Comparison of ENCODE assay signal across 8 mouse cellular contexts in genomic region chr17:5849421-5849910, GRCm38 (mm10). TPM values are rescaled to one million over a fixed set of nuclear protein-coding genes. Genes with fewer than 3 reads are reported as not detected.
DNase-seq lines count a peak whose midpoint lies in the region; ATAC-seq and TF ChIP-seq lines count a peak whose summit lies in the region.

No protein-coding gene starts in this region.

- H3K9ac ChIP-seq in embryonic facial prominence, embryonic 12.5 days = peak overlapping the region; percentile 44
- H3K9ac ChIP-seq in limb, embryonic 12.5 days (replicated peaks) = peak overlapping the region; percentile 60
- H3K9ac ChIP-seq in midbrain, embryonic 14.5 days (replicated peaks; ENCODE audit: low read length) = no peak overlapping the region; the same call in 1 of the 2 replicates

- H3K4me3 ChIP-seq in embryonic facial prominence, embryonic 12.5 days = peak overlapping the region; percentile 23
- peak overlapping the region; percentile 34 for H3K4me3 ChIP-seq in limb, embryonic 12.5 days (replicated peaks)
- 0 out of 2 replicates have a peak overlapping the region, but pooled peaks have one; percentile 1 for H3K4me3 ChIP-seq in midbrain, embryonic 14.5 days (replicated peaks; ENCODE audit: low read depth, low read length)
- H3K4me3 ChIP-seq in testis, adult 2 months (ENCODE audit: control insufficient read depth, low read depth, low read length) = peak overlapping the region; percentile 32

- no peaks in the 10 kb centered on the region for H3K27me3 ChIP-seq in embryonic facial prominence, embryonic 12.5 days
- no peaks in the 10 kb centered on the region for H3K27me3 ChIP-seq in limb, embryonic 12.5 days
- H3K27me3 ChIP-seq in midbrain, embryonic 14.5 days (ENCODE audit: control insufficient read depth, insufficient read depth, low read length) = no peaks in the 10 kb centered on the region
- no peaks in the 10 kb centered on the region for H3K27me3 ChIP-seq in testis, adult 2 months (ENCODE audit: control insufficient read depth, insufficient read depth, low read length)

- H3K27ac ChIP-seq in embryonic facial prominence, embryonic 12.5 days = peak overlapping the region; percentile 83
- H3K27ac ChIP-seq in limb, embryonic 12.5 days = peak overlapping the region; percentile 91
- H3K27ac ChIP-seq in midbrain, embryonic 14.5 days (replicated peaks; ENCODE audit: low read depth, low read length) = no peak overlapping the region
- H3K27ac ChIP-seq in testis, adult 2 months (ENCODE audit: control insufficient read depth, insufficient read depth, low read depth, low read length) = peak overlapping the region; percentile 71; the same call in 1 of the 2 replicates

- TF ChIP-seq POLR2A in testis, adult 2 months (IDR thresholded peaks at IDR 0.05; ENCODE audit: control insufficient read depth, low read depth, low read length) = no peak

- peaks cover 2% of the 10 kb centered on the region; the same call in 1 of the 2 replicates for H3K36me3 ChIP-seq in embryonic facial prominence, embryonic 12.5 days
- H3K36me3 ChIP-seq in limb, embryonic 12.5 days = peaks cover 4% of the 10 kb centered on the region
- H3K36me3 ChIP-seq in midbrain, embryonic 14.5 days (ENCODE audit: control insufficient read depth, insufficient read depth, low read length) = no peaks in the 10 kb centered on the region
- H3K36me3 ChIP-seq in testis, adult 2 months (ENCODE audit: control insufficient read depth, insufficient read depth, low read length) = no peaks in the 10 kb centered on the region

- DNase-seq in adrenal gland, postnatal 36 days = peak; percentile 81 to 88
- DNase-seq in heart, adult 8-10 months (ENCODE audit: low spot score) = peak; percentile 77
- peak; percentile 95 for DNase-seq in kidney, adult 9 months
- peak; percentile 79 for DNase-seq in midbrain, embryonic 14.5 days
- DNase-seq in spleen, postnatal 14 days (ENCODE audit: low spot score in 2 of 2) = no peak

- H3K4me1 ChIP-seq in embryonic facial prominence, embryonic 12.5 days = peaks cover 27% of the 10 kb centered on the region
- peaks cover 18% of the 10 kb centered on the region for H3K4me1 ChIP-seq in limb, embryonic 12.5 days (replicated peaks)
- peaks cover 7% of the 10 kb centered on the region; the same call in 1 of the 2 replicates for H3K4me1 ChIP-seq in midbrain, embryonic 14.5 days (ENCODE audit: control insufficient read depth, insufficient read depth, low read length)
- H3K4me1 ChIP-seq in testis, adult 2 months (ENCODE audit: control insufficient read depth, insufficient read depth, low read length) = peaks cover 12% of the 10 kb centered on the region

- ATAC-seq in embryonic facial prominence, embryonic 12.5 days (ENCODE audit: insufficient number of reproducible peaks, insufficient read depth, low FRiP score, low TSS enrichment) = no peak
- ATAC-seq in limb, embryonic 12.5 days (ENCODE audit: insufficient number of reproducible peaks, insufficient read depth, low FRiP score, low TSS enrichment, low read depth) = peak; percentile 58; the same call in 1 of the 2 replicates
- no peak for ATAC-seq in midbrain, embryonic 14.5 days (ENCODE audit: low FRiP score, low TSS enrichment)

- H3K9me3 ChIP-seq in embryonic facial prominence, embryonic 12.5 days = no peaks in the 10 kb centered on the region
- no peaks in the 10 kb centered on the region; the same call in 1 of the 2 replicates for H3K9me3 ChIP-seq in limb, embryonic 12.5 days
- no peaks in the 10 kb centered on the region for H3K9me3 ChIP-seq in midbrain, embryonic 14.5 days (ENCODE audit: control insufficient read depth, low read length)

- H3K4me2 ChIP-seq in embryonic facial prominence, embryonic 12.5 days (replicated peaks) = peak overlapping the region; percentile 52
- H3K4me2 ChIP-seq in limb, embryonic 12.5 days = peak overlapping the region; percentile 67
- H3K4me2 ChIP-seq in midbrain, embryonic 14.5 days (ENCODE audit: low read length) = peak overlapping the region; percentile 47

- 24% methylated on average over 18 of the region's 18 CpGs for WGBS in embryonic facial prominence, embryonic 12.5 days
- WGBS in limb, embryonic 12.5 days = 17% methylated on average over 18 of the region's 18 CpGs
- 21% methylated on average over 18 of the region's 18 CpGs for WGBS in midbrain, embryonic 14.5 days

- TF ChIP-seq CTCF in testis, adult 2 months (IDR thresholded peaks at IDR 0.05; ENCODE audit: control insufficient read depth, insufficient read depth, insufficient replicate concordance, low read depth, low read length) = no peak

RNA-seq across cellular contexts. Expression of gene Snx9, which starts 8.3 kb away (rescaled TPM):
- total RNA-seq in adrenal gland, postnatal 36 days (2021) = 10 to 100 TPM; 49.7 to 57.2 TPM
- polyA plus RNA-seq in embryonic facial prominence, embryonic 12.5 days (2016; fragmentation: Nextera tagmentation; extraction: Ambion mirVana) = 31.7 and 33.3 TPM in 2 replicates
- 10 to 100 TPM; 29.0 to 32.4 (median 30.3) TPM for total RNA-seq in heart, adult 8-10 months (2022)
- 28.9 and 30.6 TPM in 2 replicates for polyA plus RNA-seq in limb, embryonic 12.5 days (2016; fragmentation: Nextera tagmentation; extraction: Ambion mirVana)
- polyA plus RNA-seq in midbrain, embryonic 14.5 days (2014; fragmentation: Nextera tagmentation; extraction: Ambion mirVana) = 4.5 and 8.3 TPM in 2 replicates
- 7.1 and 7.9 TPM in 2 replicates for polyA plus RNA-seq in testis, adult 2 months (2012; rRNA removed)

Comparison
In these comparisons a context has a peak if more than half of its experiments do, and no peak if none do; other contexts are left out.
1. DNase-seq: peak in adrenal gland, postnatal 36 days (2 of 2), heart, adult 8-10 months (single experiment), kidney, adult 9 months (single experiment) and midbrain, embryonic 14.5 days (single experiment); none in spleen, postnatal 14 days (0 of 2).
2. Peak in every context shown above with its lines, with median percentiles within 50 percentile points of each other: H3K4me2 ChIP-seq and H3K4me3 ChIP-seq.